Mouse (Mus musculus) kidney, postnatal 36 days (tissue): Measurements from ENCODE around the gene Ptp4a2.
"Not testable (repeated sequence)": the region's sequence is repeated elsewhere in the genome, so short reads cannot be mapped to it uniquely, and the experiment has no call there.

Source experiments
- DNase-seq, 2 experiments: peaks; one replicate each; pipeline ENCODE4 v3.0.0; 2021 to 2022; ENCODE audit warnings: mixed read lengths in 2 of 2

Ptp4a2 gene

DNA sequence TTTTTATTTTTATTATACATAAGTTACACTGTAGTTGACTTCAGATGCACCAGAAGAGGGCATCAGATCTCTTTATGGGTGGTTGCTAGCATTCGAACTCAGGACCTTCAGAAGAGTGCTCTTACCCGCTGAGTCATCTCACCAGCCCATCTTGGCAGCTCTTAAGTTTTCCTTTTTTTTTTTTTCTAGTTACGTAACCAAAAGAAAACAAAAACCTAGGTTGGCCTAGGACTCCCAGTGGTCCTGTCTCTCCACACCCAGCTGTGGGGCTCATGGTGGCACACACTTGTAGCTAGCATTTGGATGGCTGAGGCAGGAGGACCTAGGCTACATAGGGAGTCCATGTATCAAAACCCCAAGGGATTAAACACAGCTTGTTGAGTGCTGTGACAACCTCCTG, 43.0 kb downstream of the Ptp4a2 start:
- no peak for DNase-seq

DNA sequence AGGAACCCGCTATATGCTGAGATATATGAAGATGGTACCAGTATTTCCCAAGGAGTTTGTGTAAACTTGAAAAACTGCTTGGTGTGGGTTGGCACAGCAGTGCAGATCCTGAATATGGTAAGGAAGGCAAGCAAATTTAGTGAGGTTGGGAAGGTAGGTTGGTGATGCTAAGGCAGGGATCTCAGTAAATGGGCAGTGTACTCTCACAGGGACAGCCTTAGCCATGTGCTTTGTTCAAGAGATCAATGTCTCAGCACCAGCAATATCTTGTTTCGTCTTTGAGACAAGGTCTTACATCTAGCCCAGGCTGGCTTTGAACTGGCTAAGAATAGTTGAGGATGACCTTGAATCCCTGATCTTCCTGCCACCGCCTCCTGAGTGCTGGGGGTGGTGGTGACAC, 43.6 kb downstream of the Ptp4a2 start:
- no peak for DNase-seq

DNA sequence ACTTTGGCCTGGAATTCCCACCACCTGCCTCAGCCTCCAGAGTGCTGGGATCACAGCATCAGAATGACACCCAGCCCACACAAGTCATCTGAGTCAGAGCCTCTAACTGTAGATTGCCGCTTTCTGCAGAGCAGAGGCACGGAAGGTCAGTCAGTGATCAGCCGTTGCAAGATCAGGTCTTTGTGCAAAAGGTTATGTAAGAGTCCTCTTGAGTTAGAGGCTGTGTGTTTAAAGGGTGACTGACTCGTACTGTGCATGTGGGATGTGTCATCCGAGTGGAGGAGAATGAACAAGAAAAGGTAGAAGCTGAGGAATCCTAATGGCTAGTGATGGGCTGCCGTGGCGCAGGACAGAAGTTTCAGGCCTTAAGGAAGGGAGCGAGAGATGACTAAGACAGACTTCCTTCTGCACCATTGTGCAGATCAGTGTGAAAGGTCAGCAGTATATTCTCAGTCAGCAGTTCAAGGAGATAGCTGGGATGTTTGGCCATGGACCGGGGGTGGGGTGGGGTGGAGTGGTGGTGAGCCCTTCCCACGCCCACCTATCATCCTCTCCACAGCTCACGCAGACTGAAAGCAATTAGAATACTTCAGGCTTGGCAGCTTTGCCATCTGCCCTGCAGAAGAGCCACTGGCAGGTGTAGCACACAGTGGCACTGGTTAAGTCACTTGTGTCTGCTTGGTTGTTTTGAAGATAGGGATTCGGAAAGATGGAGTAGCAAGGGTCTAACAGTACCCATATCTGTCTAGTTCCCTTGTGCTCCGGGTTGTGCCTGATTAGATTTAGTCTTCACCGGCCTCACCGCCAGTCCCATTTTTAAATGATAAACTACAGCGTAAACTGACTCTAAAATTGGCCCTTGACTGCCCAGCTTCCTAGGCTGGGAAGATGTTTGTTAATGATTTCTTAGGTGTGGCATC, 44.3 kb downstream of the Ptp4a2 start:
- peak; percentile 33 to 62 for DNase-seq

DNA sequence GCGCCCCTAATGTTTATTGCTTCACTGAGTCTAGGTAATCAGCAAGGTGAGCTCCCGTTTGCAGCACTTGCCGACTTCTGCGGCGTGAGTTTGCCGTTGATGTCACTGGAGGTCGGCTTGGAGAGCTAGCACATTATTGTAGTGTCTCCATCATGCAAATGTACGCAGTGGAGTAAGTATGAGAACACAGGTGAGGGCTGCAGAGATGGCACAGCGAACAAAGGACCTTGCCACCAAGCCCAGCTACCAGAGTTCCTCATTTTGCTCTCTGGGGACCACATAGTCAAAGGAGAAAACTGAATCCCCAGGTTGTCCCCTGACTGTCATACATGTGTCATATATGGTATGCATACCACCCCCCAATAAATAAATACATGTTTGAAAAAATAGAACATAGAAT, 49.4 kb downstream of the Ptp4a2 start:
- DNase-seq: no peak

DNA sequence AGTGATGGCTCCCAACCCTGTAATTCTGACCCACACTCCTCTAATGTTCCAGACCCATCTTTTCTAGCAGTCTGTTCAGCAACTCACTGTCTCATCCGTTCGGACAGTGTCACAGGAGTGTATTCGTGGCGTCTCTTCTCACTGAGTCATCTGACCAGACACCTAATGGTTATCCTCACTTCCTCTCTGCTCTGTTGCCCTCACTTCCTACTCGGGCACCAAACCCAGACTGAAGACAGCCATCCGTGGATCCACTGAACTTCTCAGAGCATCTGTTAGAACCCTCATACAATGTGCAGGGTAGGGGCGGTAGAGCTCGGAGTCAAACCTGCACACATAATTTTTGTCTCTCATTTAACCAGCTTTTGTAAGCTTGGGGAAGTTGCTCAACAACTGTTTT, 50.4 kb downstream of the Ptp4a2 start:
- no peak for DNase-seq

DNA sequence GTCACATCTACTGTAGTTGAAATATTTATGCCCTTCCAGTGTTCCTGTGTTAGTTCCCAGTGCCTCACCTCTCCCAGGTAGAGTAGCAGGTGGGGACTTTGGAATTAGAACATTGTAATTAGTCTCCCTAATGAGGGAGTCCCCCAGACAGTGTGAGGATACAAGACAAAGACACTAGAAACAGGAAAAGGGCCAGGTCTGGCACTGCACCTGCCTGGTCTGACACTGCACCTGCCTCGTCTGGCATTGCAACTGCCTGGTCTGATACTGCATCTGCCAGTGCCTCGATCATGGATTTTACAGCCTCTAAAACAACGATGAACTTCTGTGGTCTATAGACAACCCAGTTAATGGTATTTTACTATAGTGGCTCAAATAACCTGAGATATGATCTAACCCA, 51.3 kb downstream of the Ptp4a2 start:
- no peak for DNase-seq

DNA sequence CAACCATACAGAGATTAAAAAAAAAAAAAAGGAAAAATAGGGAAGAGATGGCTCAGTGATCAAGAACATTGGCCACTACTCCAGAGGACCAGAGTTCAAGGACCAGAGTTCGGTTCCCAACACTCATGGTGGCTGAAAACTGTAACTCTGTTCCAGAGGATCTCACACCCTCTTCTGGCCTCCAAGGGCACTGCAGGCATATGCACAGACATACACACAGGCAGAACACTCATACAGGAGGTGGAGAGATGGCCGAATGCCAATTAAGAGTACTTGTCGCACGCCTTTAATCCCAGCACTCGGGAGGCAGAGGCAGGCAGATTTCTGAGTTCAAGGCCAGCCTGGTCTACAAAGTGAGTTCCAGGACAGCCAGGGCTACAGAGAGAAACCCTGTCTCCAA, 55.2 kb downstream of the Ptp4a2 start:
- DNase-seq: not testable (repeated sequence)

DNA sequence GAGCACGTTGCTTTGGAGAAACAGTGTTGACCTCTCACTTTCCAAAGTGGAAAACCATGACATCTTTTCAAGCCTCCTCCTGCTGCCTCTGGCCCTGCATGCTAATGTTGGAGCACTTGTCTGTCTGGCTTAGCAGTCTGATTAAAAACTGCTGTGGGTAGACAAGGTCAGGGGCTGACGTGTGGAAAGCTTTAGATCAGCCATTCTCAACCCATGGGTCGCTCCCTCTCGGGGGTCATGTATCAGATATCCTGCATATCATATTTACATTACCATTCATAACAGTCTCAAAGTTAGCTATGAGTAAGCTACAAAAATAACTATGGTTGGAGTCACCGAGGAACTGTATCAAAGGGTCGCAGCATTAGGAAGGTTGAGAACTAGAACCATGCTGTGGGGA, 57.2 kb downstream of the Ptp4a2 start:
- DNase-seq: no peak

DNA sequence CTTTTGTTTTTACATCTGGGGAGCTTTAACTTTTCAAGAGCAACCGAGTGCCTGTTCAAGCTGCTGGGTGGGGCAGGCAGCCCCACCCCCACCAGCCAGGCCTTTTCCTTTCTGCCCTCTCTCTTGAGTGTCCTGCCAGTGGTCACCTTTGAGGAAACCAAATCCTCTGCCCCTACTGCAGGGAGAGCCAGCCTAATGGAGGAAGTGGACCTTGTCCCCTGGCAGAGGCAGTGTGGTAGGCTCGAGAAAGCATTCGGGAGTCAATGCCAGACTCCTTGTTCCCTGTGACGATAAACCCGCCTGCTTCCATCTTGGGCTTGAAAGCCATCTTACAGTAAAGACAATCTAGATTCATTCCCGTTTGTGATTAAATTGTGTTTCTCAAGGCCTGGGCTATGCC, 59.5 kb downstream of the Ptp4a2 start:
- DNase-seq: peak; percentile 52 to 57

DNA sequence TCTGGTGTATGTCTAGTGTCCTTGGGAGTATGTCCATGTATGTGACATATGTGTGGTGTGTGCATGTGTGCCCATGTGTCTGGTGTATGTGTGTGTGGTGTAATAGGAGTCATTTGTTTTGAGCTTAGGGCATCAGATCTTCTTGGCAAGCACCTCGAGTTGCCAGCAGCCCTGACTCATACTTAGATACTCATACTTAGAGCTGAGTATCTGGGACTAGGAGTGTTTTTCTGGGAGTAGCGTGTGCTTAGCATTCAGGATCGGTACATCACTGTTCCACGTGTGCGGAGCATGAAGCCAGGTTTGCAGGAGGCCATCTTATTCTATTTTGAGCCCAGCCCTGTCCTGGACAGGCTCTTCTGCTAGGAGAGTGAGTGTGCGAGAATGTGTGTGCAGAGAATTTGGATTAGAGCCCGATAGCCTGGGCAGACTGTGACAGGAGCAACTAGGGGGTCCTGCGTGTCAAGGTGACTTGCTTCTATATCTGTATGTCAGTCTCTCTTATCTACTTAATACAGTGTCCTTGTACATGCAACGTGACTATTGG, 61.4 kb downstream of the Ptp4a2 start:
- DNase-seq: no peak

DNA sequence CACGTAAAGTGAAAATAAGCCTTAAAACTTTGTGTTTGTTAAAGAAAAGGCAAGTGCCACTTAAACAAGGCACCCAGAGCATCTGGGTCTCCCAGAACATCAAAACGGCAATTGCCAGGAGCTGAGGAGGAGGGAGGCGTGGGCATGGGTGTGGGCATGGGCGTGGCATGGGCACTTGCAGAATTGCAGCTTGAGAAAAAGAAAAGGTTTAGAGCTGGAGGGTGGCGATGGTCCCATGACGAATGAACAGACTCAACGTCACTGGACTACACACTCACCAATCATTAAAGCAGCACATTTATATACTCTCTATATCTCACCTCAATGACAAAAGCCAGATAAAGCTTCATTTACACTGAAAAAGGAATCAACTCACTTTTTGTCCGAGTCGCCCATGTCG, 63.8 kb downstream of the Ptp4a2 start:
- no peak for DNase-seq

DNA sequence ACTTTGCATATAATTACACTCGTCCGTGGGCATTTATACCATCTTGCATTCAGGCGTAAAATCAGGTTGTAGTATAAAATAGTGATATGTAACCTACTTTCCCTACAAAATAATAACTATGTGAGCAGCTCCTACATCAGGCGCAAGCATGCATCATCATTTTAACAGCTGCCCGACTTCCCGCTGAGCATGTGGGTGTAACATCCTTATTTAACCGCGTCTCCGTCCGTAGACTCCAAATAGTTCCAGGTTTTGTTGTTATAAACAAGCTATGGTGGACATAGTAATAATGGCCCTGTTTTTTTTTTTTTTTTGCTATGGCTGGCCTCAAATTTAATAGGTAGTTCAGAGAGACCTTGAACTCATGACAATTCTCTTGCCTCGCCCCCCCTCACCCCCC, 64.4 kb downstream of the Ptp4a2 start:
- DNase-seq: no peak

DNA sequence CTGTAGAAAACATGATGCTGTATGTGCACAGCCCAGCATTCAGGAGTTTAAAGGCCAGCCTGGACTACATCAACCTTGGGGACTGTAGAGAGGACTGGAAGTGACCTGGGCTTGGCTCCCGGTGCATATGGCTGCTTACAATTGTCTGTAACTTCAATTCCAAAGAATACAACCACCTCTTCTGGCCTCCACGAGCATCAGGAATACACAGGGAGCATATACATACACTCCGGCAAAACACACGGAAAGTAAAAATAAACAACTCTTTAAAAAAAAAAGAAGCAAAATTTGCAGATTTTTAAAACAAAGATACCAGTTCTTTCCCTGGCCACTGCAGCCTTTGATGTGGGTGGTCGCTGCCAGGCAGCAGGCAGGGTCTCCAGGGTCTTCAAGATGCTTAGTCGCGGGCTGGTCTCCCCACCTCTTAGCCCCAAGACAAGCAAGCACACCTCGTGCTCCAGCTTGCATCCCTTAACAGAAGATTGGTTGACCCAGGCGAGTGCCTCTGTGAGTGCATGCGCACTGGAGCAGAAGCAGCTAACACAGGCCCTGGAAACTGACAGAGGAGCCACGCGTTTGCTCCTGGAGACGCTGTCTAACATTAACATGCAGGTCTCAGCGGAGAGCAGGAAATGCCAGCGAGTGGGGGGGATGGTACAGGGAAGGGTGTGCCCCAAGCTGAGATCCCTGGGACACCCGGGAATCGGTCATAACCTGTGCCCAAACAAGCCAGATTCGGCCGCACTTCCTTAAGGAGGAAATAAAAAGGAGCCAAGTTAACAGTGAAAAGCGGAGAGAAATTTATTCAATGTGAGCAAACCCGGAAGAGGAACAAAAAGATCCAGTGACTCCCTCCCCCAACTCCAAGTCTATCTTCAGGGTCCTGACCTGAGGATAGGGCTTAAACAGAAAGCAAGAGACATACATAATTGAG, 66.1 kb downstream of the Ptp4a2 start:
- DNase-seq: peak; percentile 90 to 92

DNA sequence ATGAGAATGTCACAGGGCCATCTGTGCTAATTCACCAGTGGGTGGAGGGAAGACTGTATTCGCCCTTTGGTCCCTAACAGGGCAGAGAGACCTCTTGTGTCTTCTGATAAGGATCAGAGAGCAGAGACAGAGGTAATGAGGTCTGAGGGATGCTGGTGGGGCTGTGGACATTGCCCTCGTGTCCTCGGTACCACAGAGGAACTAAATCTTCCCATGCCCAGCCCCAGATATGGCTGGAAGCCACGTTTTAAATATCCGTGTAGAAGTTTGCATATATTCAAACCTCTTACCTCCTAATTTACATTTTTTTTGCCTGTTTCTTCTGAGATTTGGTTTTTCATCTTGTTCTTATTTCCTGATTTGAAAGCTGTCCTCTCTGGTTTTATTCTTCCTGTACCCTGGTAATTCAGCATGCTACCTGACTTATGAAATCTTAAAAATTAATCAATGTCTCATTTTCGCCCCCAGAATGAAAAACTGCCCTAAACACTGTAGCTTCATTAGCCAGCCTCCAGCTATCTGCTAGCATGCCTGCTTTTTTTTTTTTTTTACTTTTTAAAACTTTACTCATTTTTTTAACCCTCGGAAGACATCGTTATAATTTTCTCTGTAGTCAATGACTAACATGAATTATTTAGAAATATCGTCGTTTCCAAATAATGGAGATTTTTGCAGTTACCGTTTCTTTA, 67.1 kb downstream of the Ptp4a2 start:
- DNase-seq: peak; percentile 65 to 71

DNA sequence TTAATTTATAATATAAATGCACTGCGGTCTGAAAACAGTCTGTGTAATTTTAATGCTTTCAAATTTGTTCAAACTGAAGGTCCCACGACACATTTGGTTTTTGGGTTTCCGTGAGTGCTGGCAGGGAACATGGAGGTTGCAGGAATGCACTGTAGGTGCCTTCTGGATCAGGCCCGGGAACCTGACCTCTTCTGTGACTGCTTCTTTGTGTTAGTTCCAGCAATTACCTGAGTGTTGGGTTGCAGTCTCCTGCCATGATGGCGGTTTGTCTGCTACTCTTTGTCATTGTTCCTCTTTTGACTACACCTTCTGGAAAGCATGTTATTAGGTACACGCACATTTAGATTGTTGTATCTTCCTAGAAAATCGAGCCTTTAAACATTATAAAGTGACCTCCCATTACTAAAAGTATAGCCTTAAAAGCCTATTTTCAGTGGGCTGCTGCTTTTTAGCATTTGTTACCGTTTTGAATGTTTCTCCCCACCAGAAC, 67.7 kb downstream of the Ptp4a2 start:
- DNase-seq: no peak

DNA sequence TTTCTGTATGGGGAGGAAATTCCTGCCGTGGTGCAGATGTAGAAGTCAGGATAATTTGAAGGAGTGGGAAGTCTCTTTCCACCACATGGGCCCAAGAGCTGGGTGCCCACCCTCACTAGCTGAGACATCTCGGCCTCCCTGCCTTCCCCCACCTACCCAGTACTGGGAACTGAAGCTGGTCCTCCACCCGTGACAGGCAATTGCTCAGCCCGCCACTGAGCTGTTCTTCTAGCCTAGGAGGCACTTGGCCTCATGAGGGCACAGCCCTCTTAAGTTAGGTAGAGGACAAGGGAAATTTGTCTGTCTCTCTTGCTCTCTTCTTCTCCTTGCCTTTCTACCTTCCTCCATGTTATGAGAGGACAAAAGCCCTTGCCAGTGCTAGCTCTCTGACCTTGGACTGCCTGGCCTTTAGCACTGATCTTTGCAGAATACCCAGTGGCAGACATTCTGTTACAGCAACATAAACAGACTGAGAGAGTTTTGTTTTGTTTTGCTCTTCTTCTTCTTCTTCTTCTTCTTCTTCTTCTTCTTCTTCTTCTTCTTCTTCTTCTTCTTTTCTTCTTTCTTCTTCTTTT, 68.3 kb downstream of the Ptp4a2 start:
- DNase-seq: no peak

DNA sequence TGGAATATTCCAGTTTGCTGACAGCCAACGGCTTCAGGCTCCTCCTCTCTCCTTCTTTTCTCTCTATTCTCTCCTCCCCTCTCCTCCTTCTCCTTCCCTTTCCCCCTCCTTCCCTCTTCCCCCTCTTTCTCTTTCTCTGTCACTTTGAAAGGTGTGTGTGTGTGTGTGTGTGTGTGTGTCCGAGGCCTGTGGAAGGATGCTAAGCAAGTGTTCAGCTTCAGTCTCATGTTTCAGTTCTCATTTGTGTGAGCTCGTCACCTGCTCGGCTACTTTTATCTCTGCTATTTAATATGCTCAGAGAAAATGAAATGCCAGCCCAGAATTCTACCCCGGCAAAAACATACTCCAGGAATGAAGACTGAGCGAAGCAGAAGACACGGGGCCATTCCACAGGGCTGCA, 69.6 kb downstream of the Ptp4a2 start:
- DNase-seq: no peak

DNA sequence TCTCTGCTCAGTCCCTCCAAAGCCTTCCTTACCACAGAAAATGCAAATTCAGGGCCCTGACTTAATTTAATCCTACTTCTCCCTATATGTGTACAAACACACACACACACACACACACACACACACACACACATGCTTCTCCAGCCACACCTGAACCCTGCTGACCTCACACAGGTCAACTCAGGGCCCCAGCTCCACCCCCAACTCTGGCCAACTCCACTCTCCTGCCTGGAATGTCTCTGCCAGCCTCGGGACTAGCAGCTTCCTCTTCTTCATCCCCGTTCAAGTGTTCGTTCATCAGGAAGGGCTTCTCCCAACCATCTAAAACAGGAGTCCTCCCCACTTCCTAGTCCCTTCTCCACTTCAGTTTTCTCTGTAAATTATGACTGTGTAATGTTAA, 70.6 kb downstream of the Ptp4a2 start:
- no peak for DNase-seq

DNA sequence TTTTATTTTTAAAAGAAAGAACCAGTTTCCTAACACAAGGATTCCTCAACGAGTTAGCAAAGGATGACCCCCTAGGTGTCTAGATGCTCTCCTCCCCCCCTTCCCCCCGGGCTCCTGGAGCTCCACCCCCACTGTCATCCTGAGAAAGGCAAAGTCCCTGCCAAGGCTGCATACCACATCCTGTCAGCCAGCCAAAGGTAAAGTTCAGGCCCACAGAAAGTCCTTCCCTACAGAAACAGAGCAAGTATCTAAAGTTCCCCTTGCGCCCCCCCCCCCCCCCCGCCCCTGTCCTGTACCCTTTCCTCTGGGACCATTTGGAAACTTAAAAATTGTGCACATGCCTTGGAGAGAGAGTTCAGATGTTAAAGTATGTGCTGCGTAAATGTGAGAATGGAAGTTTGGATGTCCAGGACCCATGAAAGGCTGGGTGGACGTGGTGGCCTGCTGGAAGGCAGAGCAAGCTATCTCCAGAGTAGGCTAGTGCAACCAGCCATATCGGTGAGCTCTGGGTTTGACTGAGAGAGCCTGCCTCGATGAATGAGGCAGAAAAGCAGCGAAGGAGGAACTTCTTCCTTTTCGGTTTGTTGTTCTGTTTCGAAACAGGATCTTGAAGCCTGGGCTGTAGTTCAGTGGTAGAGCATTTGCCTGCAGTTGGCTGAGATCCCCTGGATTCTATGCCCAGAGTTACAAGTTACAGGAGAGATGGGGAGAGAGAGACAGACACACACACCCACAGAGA, 71.7 kb downstream of the Ptp4a2 start:
- peak; percentile 70 to 75 for DNase-seq

DNA sequence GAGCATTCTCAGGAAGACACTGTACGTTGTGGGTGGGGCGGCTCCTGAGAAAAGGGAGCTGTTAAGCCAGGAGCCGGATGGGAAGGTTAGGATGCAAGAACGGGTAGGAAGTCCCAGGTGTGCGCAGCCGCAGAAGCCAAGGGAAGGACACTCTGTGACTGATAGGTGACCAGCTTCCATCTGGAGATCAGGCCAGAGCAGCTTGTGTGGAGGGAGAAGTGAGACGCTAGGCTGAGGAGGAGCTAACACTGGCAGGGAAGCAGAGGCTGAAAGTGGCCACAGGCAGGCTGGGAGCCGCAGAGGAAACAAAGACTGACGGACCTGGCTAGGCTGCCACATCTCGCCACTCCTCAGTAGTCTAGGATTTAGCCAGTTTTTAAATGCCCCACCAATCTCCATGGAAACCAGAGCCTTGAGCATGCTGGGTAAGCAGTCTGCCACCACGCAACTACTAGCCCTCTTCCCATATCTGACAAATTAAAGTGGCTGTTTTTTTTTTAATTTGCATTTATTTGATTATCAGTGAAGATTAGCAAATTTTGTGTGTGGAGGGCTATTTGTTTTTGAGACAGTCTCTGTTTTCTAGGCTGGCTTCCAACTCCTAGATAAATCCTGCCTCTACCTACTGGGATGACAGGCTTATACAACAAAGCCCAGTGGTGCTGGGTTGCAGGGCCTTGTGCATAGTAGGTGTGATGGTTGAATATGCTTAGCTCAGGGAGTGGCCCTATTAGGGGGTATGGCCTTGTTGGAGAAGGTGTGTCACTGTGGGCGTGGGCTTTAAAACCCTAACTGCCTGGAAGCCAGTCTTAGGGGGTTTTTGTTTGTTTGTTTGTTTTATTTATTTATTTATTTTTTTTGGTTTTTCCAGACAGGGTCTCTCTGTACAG, 73.3 kb downstream of the Ptp4a2 start:
- DNase-seq: peak in 1 of 2 experiments; percentile 7
